Mouse (Mus musculus) yolk sac, embryonic 10.5 days (tissue): ENCODE results near the gene Gm10309.
A peak's percentile ranks its signal among the peaks of the same experiment; 100 is the strongest.

ENCODE experiments used
- DNase-seq: peaks from one replicate; pipeline ENCODE4 v3.0.0-alpha.2; 2017; ENCODE audit warnings: low spot score

Gm10309 gene

DNA sequence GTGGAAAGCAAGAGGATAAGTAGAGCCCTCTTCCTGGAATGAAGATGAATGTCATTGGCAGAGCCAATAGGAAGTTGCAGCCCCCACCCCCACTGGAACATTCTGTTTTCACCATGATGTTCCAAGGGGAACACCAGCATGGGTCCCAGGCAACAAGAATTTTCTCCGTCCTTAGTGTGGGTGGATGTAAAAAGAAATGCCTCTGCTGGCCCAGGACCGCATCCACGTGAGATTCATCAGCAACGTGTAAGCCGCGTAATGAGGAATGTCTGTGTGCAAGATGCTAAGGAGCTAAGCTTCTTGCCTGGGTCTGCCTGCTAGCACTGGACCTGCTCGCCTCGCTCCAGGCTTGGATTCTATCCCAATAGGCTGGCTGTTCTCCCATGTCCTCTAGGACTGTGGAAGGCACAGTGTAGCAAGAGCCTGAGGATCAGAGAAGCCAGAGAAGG is at the start of gene Gm10309:
TSS of gene Gm10309 (minus strand) at position 50 of the 449 bp plus-strand sequence.
- no peak for DNase-seq

- DNase-seq, result no peak
Measured at GRCm38 (mm10) chr17:86551995-86552394, 47.0 kb upstream of the Gm10309 start.

- no peak for DNase-seq
Measured at GRCm38 (mm10) chr17:86551561-86551960, 46.5 kb upstream of the Gm10309 start.

- DNase-seq, result no peak
Measured at GRCm38 (mm10) chr17:86549128-86549527, 44.1 kb upstream of the Gm10309 start.

DNA sequence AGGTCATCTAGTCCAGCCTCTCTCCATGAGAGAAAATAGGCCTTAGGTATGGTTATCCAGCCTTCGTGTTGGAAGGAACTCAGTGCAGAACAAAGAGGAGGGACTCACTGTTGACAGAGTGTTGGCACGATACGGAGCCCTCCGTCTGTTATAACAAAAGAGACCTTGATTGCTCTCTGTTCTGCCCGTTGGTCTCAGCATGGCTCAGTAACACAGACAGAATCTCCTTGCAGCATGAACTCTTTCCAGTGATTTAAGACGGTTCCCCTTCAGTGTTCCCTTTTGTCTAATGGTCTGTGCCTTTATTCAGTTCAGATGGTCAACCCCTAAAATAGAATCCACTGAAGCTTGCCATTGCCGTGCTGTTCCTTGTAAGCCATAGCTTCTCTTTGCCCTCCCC is 41.5 kb upstream of the Gm10309 start:
- no peak for DNase-seq

- DNase-seq, result no peak
Measured at GRCm38 (mm10) chr17:86539881-86540430, 34.9 kb upstream of the Gm10309 start.

GRCm38 (mm10) chr17:86535827-86536656 is 31.0 kb upstream of the Gm10309 start:
- DNase-seq, result peak; percentile 78

GRCm38 (mm10) chr17:86535096-86535495 is 30.1 kb upstream of the Gm10309 start:
- DNase-seq, result no peak

DNA sequence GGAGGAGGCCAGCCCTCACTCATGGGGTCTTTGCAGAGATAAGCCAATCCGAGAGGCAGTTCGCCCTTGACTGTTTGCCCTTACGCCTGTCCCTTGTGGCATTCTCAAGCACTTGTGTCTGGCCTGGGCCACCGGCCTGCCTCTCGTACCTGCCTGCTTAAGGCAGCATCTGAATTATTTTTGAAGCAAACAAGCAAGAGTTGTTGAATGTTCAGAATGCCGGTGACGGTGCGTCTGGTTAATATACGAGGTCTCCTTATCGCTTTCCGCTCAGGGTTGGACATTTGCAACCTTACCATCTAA is 28.5 kb upstream of the Gm10309 start:
- no peak for DNase-seq

DNA sequence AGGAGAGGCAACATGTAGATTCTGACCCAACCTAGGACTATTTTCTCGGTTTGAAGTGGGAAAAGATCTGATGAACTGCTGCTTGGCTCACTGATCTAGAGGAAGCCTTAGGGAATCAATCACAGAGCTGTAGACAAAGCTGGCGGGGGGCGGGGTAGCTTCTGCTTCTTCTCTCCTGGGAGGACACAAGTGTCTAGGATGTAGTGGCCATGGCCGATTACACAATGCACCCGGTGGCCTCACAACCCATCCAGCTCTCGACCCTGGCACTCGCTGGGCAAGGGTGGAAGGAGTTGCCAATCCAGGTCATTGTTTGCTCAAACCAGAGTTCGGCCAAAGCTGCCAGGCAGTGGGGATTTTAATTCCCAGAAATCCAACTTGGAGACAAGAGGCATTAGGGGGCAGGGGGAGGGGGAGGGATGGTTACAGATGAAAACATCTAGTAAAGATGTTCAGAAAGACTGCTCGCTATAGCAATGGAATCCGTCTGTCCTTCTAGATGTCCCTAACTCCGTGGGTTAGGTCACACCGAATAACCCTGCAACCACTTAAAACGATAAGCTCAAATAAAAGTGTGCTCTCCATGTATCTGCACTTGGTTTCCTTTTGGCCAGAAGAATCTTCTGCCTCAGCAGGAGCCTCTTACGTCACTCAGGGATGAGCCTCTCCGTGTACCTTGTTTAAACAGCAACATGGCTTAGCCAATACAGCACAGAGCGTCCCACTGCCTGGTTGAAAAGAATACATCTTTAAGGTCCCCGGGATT is 27.9 kb upstream of the Gm10309 start:
- DNase-seq, result peak; percentile 41

DNA sequence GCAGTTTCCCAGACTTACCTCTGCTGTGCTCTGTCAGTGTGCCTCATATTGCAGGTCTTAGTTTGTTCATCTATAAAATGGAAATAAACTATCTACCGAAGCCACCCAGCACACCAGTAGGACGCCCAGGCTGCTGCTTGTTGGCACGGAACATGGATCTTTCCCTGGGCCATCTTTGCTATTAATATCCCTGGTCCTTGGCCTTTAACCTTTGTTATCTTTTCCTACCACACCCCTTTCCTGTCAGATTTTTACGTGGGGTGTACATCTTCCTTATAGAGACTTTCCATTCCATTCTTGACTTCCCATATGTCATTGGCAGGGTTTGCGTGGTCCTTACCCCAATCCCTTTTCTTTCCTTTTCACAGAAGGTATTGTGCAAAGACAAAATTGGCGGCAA is 26.2 kb upstream of the Gm10309 start:
- no peak for DNase-seq

DNA sequence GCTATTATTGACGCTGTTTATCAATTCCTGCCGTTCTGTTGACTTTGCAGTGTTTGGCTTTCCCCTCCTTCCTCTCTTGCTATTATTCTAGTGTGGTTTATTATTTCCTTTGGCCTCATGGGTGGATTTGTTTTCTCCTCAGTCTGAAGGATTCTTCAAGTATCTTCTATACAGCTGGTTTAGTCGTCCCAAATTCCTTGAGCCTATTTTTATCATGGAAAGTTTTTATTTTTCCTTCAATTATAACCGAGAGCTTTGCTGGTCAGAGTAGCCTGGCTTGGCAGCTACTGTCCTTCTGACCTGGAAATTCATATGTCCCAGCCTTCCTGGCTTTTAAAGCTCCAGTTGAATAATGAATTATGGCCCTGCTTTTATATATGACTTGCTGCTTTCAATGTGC is 24.4 kb upstream of the Gm10309 start:
- DNase-seq, result no peak

DNA sequence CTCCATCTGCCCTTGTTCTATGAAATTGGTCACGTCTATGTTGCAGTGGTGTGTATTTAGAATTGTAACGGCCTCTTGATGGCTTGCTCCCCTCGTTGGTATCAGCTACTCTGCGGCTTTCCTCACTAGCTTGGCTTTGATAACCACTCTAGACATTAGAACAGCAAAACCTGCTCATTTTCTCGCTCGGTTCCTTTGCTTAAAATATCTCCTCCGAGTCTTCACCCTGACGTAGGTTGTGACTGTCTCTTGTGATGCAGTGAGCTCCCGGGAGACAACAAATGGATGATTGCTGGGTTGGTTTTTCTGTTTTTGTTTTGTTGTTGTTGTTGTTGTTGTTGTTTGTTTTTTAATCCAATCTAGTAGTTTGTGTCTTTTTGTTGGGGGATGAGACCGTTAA is 24.0 kb upstream of the Gm10309 start:
- DNase-seq, result no peak

GRCm38 (mm10) chr17:86527298-86527697 is 22.3 kb upstream of the Gm10309 start:
- DNase-seq, result no peak

DNA sequence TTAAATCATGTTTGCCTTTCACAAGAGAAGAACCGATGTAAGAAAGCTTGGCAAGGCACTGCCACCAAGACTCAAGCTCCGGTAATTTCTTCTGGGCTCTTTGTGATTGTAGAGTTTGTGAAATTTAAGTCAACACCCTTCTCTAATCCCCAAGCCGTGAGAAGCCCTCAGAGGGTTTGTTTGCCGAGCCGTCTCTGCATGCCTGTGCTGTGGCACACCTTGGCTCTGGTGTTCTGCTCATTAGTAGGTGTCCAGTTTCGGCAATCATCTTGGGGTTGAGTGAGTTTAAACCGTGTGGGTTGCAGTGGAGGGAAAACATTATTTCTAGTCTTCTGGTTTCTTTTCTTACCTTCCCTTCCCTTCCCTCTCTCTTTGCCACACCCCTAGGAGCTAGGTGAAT is 21.0 kb upstream of the Gm10309 start:
- no peak for DNase-seq

GRCm38 (mm10) chr17:86525075-86525474 is 20.0 kb upstream of the Gm10309 start:
- DNase-seq, result no peak

DNA sequence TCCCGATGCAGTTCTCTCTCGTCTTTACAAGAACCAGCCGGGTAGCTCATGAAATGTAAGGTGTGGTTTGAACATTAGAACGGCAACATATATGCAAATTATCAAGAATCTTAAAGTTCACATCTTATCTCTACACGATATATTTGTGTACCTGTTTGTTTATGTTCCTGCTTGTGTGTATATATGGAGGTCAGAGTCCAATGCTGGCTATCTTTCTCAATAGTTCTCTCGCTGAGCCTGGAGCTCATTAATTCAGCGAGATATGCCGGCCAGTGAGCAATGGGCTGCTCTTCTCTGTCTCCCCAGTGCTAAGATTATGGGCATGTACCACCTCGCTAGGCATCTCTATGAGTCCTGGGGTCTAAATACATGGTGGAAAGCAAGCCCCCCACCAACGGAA is 18.8 kb upstream of the Gm10309 start:
- DNase-seq, result no peak

- DNase-seq, result peak; percentile 45
Measured at GRCm38 (mm10) chr17:86523374-86523773, 18.3 kb upstream of the Gm10309 start.

GRCm38 (mm10) chr17:86522649-86523048 is 17.6 kb upstream of the Gm10309 start:
- DNase-seq, result no peak

- no peak for DNase-seq
Measured at GRCm38 (mm10) chr17:86521252-86521651, 16.2 kb upstream of the Gm10309 start.

- no peak for DNase-seq
Measured at GRCm38 (mm10) chr17:86518604-86519003, 13.6 kb upstream of the Gm10309 start.

- DNase-seq, result no peak
Measured at GRCm38 (mm10) chr17:86516630-86517029, 11.6 kb upstream of the Gm10309 start.

DNA sequence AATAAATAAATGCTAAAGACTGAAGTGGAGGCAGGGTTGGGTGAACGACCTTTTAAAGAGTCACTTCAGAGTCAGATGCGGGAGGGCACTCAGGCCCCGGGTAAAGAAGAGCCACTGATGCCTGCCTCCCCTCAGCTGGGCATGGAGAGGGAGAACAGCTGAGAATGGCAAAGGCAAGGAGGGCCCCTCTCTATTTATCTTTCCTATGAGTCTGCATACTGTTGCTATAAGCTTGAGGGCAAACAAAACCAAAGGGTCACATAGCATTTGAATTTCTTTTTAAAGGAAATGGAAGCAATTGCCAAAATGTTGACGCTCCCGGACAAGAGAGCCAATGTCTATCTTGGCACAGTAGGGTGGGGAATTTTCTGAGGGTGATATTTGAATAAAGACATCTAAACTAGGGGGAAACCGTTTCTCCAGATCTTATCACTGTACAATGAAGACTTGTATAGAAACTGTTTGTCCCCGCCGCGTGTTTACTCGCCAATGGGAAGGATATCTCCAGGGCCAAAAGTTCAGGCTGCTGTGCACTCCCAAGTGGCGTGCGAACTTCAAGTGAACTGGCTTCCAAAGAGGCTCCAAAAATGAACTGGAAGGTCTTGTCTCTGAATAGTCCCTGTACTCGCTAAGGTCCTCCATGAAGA is 10.1 kb upstream of the Gm10309 start:
- no peak for DNase-seq
